Mouse (Mus musculus): ENCODE data around the gene Unc5b. TPM values are rescaled to one million over a fixed set of nuclear protein-coding genes. Genes with fewer than 3 reads are reported as not detected.

Gene Unc5b
- polyA plus RNA-seq, 1 experiment from 2014 or later, result 1.3 TPM

- H3K4me1 ChIP-seq, result peaks cover 18% of the 10 kb centered on the region
- 51% methylated on average over 6 of the region's 6 CpGs for WGBS (ENCODE audit: insufficient replicate concordance)
- H3K27ac ChIP-seq, result no peak overlapping the region
- no peaks in the 10 kb centered on the region for H3K9me3 ChIP-seq (replicated peaks)
- no peaks in the 10 kb centered on the region for H3K36me3 ChIP-seq
- H3K4me2 ChIP-seq, result 0 out of 2 replicates have a peak overlapping the region, but pooled peaks have one; percentile 74
- no peak for ATAC-seq
- H3K27me3 ChIP-seq (replicated peaks), result peaks cover 98% of the 10 kb centered on the region
- H3K9ac ChIP-seq, result no peak overlapping the region
- H3K4me3 ChIP-seq, result no peak overlapping the region
Measured at GRCm38 (mm10) chr10:60829071-60829470, 2.3 kb downstream of the Unc5b start.

GRCm38 (mm10) chr10:60827901-60828670 is 3.3 kb downstream of the Unc5b start:
- H3K9me3 ChIP-seq (replicated peaks), result no peaks in the 10 kb centered on the region
- H3K4me1 ChIP-seq, result peaks cover 24% of the 10 kb centered on the region
- ATAC-seq, result no peak
- H3K9ac ChIP-seq, result no peak overlapping the region
- WGBS (ENCODE audit: insufficient replicate concordance), result 33% methylated on average over 17 of the region's 17 CpGs
- H3K4me2 ChIP-seq, result no peak overlapping the region
- no peak overlapping the region for H3K4me3 ChIP-seq
- H3K27ac ChIP-seq, result no peak overlapping the region
- no peaks in the 10 kb centered on the region for H3K36me3 ChIP-seq
- H3K27me3 ChIP-seq (replicated peaks), result peaks cover 92% of the 10 kb centered on the region

- Histone ChIP-seq H3K4me3 (no peak overlapping the region), H3K9me3 (replicated peaks) (no peaks in the 10 kb centered on the region), H3K4me1 (peaks cover 24% of the 10 kb centered on the region), H3K9ac (no peak overlapping the region), H3K27me3 (replicated peaks) (peaks cover 91% of the 10 kb centered on the region), H3K27ac (no peak overlapping the region), H3K36me3 (no peaks in the 10 kb centered on the region), H3K4me2 (peak overlapping the region; percentile 55)
- no peak for ATAC-seq
- 25% methylated on average over 5 of the region's 5 CpGs for WGBS (ENCODE audit: insufficient replicate concordance)
Measured at GRCm38 (mm10) chr10:60827266-60827665, 4.1 kb downstream of the Unc5b start.

DNA sequence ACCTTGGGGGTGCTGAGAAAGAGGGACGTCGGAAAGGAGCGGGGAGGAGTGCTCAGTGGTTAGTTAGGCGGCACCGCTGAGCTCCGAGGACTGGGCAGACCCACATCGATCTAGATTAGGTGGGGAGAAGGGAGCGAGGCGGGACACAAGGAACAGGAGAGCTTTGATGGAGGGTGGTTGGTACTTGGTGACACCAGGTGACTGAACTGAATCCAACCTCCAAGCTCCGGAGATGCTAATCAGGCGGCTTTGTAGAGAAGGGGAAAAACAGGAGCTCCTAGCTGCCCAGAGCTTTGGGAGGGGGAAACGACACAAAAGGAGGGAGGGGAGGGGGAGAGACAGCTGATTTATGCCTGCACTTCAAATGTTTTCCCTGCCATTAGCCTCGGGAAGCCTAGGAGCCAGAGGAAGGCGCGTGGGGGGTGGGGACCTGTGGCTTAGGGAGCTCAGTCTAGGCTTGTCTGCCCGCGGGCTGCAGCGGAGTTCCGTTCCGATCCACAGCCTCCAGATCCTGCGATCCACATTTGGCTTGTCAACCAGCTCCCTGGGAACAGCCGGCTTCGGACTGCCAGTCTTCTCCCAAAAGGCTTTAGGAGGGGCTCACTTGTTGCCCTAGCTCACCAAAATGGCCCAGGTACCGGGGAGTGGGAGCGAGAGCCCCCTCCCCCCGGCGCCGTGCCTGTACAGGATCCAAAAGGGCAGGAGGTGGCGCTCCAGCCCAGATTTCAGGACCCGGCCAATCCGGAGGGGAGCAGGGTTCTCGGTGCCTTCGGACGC is 4.7 kb downstream of the Unc5b start:
- peak overlapping the region; percentile 55 for H3K4me2 ChIP-seq
- no peak for ATAC-seq
- no peaks in the 10 kb centered on the region for H3K9me3 ChIP-seq (replicated peaks)
- H3K4me1 ChIP-seq, result peaks cover 21% of the 10 kb centered on the region
- H3K9ac ChIP-seq, result no peak overlapping the region
- WGBS (ENCODE audit: insufficient replicate concordance), result 2% methylated on average over 34 of the region's 34 CpGs
- no peaks in the 10 kb centered on the region for H3K36me3 ChIP-seq
- peak overlapping the region; percentile 21 for H3K4me3 ChIP-seq
- no peak overlapping the region for H3K27ac ChIP-seq
- peaks cover 89% of the 10 kb centered on the region for H3K27me3 ChIP-seq (replicated peaks)

GRCm38 (mm10) chr10:60825955-60826354 is 5.4 kb downstream of the Unc5b start:
- 49% methylated on average over 6 of the region's 6 CpGs for WGBS (ENCODE audit: insufficient replicate concordance)
- no peak for ATAC-seq

DNA sequence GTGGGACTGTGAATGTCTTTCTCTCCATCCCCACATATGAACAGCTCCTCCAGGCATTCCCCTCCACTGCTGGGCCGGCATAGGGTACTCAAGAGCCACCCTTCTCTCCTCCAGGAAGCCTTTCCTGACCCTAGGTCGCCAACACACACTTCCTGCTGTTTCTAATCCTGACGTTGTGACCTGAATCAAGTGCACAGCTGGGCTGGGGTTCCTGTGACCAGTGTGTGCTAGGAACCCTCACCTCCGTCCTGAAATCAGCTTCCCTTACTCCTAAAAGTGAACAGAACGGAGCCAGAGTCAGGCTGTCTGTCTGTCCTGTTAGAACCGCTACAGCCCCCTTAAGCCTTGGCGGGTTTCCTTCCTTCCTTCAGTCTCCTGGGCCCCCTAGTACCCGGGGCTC is 7.6 kb downstream of the Unc5b start:
- 20% methylated on average over 8 of the region's 8 CpGs for WGBS (ENCODE audit: insufficient replicate concordance)

More at GRCm38 (mm10) chr10:60825955-60826354, 5.4 kb downstream of the Unc5b start:
- Histone ChIP-seq H3K9ac (no peak overlapping the region), H3K27ac (no peak overlapping the region), H3K4me2 (no peak overlapping the region), H3K4me3 (no peak overlapping the region), H3K27me3 (replicated peaks) (peaks cover 82% of the 10 kb centered on the region), H3K9me3 (replicated peaks) (no peaks in the 10 kb centered on the region), H3K4me1 (peaks cover 16% of the 10 kb centered on the region; the same call in 1 of the 2 replicates), H3K36me3 (no peaks in the 10 kb centered on the region)

DNA sequence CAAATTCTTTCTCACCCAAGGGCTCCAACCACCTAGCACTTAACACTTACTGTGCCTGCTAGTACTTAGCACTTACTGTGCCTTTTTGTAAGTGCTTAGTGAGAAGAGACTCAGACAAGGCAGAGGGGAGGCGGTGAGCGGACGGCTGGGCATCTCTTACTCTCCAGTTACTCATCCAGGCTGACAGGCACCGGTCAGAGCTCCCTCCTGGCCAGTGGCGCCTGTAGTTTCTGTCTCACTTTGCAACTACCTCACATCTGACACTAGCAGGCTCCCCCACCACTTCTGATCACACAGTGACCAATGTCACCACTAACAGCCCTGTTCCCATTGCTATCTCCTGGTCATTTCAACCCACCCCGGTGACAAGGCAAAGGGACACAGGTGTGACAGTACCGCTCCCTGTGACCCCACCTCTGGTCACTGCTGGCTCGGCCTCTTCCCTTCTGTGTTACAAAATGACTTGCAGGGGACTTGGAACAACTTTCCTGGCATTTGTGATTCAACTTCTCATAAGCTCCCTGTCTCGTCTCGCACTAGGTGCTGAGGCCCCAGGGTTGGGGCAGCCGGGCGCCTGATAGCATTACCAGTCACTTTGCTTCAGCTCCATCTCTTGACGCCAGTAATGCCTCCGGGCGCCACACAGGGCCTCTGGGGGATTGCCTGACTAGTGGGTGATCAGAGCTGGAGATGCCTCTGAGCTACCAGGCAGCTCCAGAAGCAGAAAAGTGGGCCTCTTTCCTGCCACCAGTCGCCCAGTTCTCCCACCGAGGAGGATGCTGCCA is 8.5 kb downstream of the Unc5b start:
- no peaks in the 10 kb centered on the region for H3K36me3 ChIP-seq
- 66% methylated on average over 17 of the region's 17 CpGs for WGBS (ENCODE audit: insufficient replicate concordance)
- no peak overlapping the region for H3K4me2 ChIP-seq
- 0 out of 2 replicates have a peak, but pooled peaks cover 11% of the 10 kb centered on the region for H3K4me1 ChIP-seq
- H3K9ac ChIP-seq, result no peak overlapping the region
- ATAC-seq, result no peak
- no peak overlapping the region for H3K4me3 ChIP-seq
- H3K27me3 ChIP-seq (replicated peaks), result peaks cover 51% of the 10 kb centered on the region
- H3K9me3 ChIP-seq (replicated peaks), result no peaks in the 10 kb centered on the region
- H3K27ac ChIP-seq, result no peak overlapping the region

More for the DNA sequence above, 7.6 kb downstream of the Unc5b start:
- Histone ChIP-seq H3K4me2 (no peak overlapping the region), H3K36me3 (no peaks in the 10 kb centered on the region), H3K4me1 (0 out of 2 replicates have a peak, but pooled peaks cover 11% of the 10 kb centered on the region), H3K9ac (no peak overlapping the region), H3K9me3 (replicated peaks) (no peaks in the 10 kb centered on the region), H3K27ac (no peak overlapping the region), H3K27me3 (replicated peaks) (peaks cover 60% of the 10 kb centered on the region), H3K4me3 (no peak overlapping the region)
- ATAC-seq, result no peak

DNA sequence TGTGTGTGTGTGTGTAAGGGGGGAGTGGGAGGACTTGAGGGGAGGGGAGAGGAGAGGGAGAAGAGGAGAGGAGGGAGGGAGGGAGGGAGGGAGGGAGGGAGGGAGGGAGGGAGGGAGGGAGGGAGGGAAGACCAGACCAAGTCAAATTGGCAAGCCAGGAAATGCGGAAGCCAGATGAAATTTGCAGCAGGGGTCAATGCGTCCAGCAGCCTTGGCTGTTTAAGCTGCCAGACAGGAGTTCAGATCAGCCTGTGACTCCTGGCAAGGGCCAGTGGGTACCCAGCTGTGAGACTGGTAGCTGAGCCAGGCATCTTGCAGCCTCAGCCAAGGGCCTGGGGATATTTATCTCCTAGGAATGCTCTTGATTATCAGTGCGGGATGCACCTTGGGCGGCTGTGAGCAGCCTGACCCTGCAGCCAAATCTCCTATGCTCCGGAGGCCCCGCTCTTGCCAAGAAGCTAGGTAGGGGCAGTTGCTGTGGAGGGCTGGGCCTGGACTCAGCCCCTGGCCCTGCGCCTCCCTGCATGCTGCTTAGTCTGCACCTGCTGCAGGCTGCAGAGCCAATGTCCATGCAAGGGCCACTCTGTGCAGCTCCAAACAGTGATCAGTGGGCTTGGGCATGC is 9.5 kb downstream of the Unc5b start:
- Histone ChIP-seq H3K9ac (no peak overlapping the region), H3K4me3 (no peak overlapping the region), H3K4me2 (no peak overlapping the region), H3K9me3 (replicated peaks) (no peaks in the 10 kb centered on the region), H3K27ac (no peak overlapping the region), H3K36me3 (no peaks in the 10 kb centered on the region), H3K27me3 (replicated peaks) (peaks cover 41% of the 10 kb centered on the region), H3K4me1 (peaks cover 19% of the 10 kb centered on the region; the same call in 1 of the 2 replicates)
- 35% methylated on average over 7 of the region's 7 CpGs for WGBS (ENCODE audit: insufficient replicate concordance)
- ATAC-seq, result no peak

DNA sequence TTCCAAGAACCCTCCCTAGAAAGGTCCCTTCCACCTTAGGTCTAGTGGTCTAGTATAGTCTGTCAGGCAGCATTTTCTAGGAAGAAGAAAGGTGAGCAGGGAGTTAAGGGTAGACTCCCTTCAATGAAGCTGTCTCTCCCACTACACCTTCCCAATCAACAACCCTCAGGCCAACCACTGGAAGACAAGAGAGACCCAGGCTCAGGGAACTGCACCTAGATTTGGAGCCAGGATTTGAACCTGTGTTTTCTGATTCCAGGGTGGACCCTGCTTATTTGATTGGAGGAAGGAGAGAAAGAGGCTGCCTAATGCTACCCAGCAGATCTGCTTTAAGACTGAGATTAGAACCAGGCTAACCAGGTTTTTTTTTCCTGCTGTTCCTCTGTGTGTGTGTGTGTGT is 10.1 kb downstream of the Unc5b start:
- Histone ChIP-seq H3K27ac (no peak overlapping the region), H3K4me2 (no peak overlapping the region), H3K9me3 (replicated peaks) (no peaks in the 10 kb centered on the region), H3K27me3 (replicated peaks) (peaks cover 39% of the 10 kb centered on the region), H3K4me1 (peaks cover 24% of the 10 kb centered on the region; the same call in 1 of the 2 replicates), H3K4me3 (no peak overlapping the region), H3K36me3 (no peaks in the 10 kb centered on the region), H3K9ac (no peak overlapping the region)
- no peak for ATAC-seq

- H3K27ac ChIP-seq, result no peak overlapping the region
- peaks cover 34% of the 10 kb centered on the region for H3K27me3 ChIP-seq (replicated peaks)
- no peak overlapping the region for H3K4me3 ChIP-seq
- WGBS (ENCODE audit: insufficient replicate concordance), result 78% methylated on average over 11 of the region's 11 CpGs
- peaks cover 30% of the 10 kb centered on the region; the same call in 1 of the 2 replicates for H3K4me1 ChIP-seq
- no peak overlapping the region for H3K9ac ChIP-seq
- no peak for ATAC-seq
- no peaks in the 10 kb centered on the region for H3K36me3 ChIP-seq
- no peaks in the 10 kb centered on the region for H3K9me3 ChIP-seq (replicated peaks)
- no peak overlapping the region for H3K4me2 ChIP-seq
Measured at GRCm38 (mm10) chr10:60820552-60820951, 10.8 kb downstream of the Unc5b start.

DNA sequence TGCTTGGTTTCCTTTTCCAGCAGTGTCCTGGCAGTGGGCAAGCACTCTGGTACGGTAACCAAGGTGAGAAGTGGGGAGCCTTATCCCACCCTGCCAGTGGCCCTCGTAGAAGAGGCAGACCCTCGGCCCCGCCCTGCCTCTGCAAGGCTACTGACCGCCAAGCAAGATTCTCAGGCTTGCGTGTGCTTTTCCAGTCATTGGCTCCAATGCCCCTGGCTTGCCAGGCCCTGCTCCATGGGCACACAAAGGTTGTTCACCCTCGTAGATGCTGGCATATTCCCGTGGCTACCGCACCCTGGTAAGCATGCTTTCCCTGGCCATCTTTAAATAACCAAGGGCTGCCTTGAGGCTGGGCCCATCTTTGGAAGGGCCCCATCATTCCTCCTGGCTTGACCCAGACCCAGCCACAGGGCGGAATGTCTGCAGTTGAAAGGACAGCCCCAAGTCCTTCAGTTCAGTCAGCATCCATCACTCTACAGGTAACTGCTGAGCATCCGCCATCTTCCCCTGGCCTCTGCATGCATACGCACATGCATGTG is 11.7 kb downstream of the Unc5b start:
- no peak for ATAC-seq
- no peaks in the 10 kb centered on the region for H3K9me3 ChIP-seq (replicated peaks)
- H3K9ac ChIP-seq, result no peak overlapping the region
- no peaks in the 10 kb centered on the region for H3K36me3 ChIP-seq
- WGBS (ENCODE audit: insufficient replicate concordance), result 74% methylated on average over 12 of the region's 12 CpGs
- H3K4me1 ChIP-seq, result peaks cover 38% of the 10 kb centered on the region
- H3K4me2 ChIP-seq, result no peak overlapping the region
- H3K27me3 ChIP-seq (replicated peaks), result peaks cover 32% of the 10 kb centered on the region
- no peak overlapping the region for H3K27ac ChIP-seq
- no peak overlapping the region for H3K4me3 ChIP-seq

Data from liver, embryonic 12.5 days (tissue).